ENCODE assay signal across 24 mouse cellular contexts in the genomic region with DNA sequence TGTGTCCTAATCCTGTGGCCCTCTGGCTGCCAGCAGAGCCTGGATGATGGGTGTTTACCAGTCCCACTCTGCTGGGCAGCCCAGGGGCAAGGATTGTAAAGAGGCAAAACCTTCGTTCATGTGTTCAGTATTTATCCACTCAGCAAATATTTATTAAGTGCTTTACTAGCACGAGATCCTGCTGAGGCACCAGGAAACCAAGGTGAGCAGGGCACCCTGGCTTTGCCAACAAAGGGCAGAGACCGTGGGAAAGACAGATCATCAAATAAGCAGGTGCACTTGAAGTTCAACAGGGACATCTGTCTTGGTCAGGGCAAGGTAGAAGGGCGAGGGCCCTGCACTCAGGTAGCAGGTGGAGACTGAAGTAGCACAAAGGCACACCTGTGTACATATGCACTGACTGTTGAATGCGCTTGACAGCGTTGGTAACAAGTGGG. TPM values are rescaled to one million over a fixed set of nuclear protein-coding genes. Genes with fewer than 3 reads are reported as not detected.
A peak's percentile ranks its signal among the peaks of the same experiment; 100 is the strongest.
DNase-seq lines count a peak whose midpoint lies in the region; ATAC-seq and TF ChIP-seq lines count a peak whose summit lies in the region.
"Had no signal": no experiment of that assay in that cellular context is flagged by ENCODE, and none has a peak within 500 bp of the region (broad histone marks: within the 10 kb centered on the region; RNA-seq: fewer than 3 reads in every experiment).

No protein-coding gene starts in this region.

- no peaks in the 10 kb centered on the region for H3K27me3 ChIP-seq in kidney, embryonic 14.5 days (ENCODE audit: control insufficient read depth, insufficient read depth, low read length)
- H3K27me3 ChIP-seq in lung, embryonic 15.5 days, result no peaks in the 10 kb centered on the region
- H3K27me3 ChIP-seq in lung, postnatal 0 days (replicated peaks; ENCODE audit: insufficient read depth, low read length), result no peaks in the 10 kb centered on the region
- H3K27me3 ChIP-seq in stomach, postnatal 0 days (ENCODE audit: control insufficient read depth, insufficient read depth, low read length), result no peaks in the 10 kb centered on the region
- H3K27me3 ChIP-seq: hindbrain, embryonic 13.5 days; kidney, embryonic 15.5 days had no signal

- no peaks in the 10 kb centered on the region for H3K9me3 ChIP-seq in kidney, embryonic 14.5 days (ENCODE audit: control insufficient read depth, low read length)
- no peaks in the 10 kb centered on the region for H3K9me3 ChIP-seq in lung, embryonic 15.5 days
- no peaks in the 10 kb centered on the region for H3K9me3 ChIP-seq in lung, postnatal 0 days (ENCODE audit: low read length)
- H3K9me3 ChIP-seq in stomach, postnatal 0 days (ENCODE audit: control insufficient read depth, low read length), result no peaks in the 10 kb centered on the region
- H3K9me3 ChIP-seq: embryonic facial prominence, embryonic 10.5 days; hindbrain, embryonic 13.5 days; kidney, embryonic 15.5 days had no signal

- no peak for TF ChIP-seq CTCF in lung, postnatal 0 days (IDR thresholded peaks at IDR 0.05)
- no peak for TF ChIP-seq CTCF in stomach, postnatal 0 days (IDR thresholded peaks at IDR 0.05; ENCODE audit: low read depth)

- WGBS in kidney, embryonic 14.5 days, result 92% methylated on average over 6 of the region's 6 CpGs
- WGBS in lung, embryonic 15.5 days, result 61% methylated on average over 6 of the region's 6 CpGs
- WGBS in lung, postnatal 0 days, result 58% methylated on average over 6 of the region's 6 CpGs
- 48% methylated on average over 6 of the region's 6 CpGs for WGBS in stomach, postnatal 0 days

- H3K9ac ChIP-seq in kidney, embryonic 14.5 days (ENCODE audit: low read depth, low read length), result no peak overlapping the region
- no peak overlapping the region for H3K9ac ChIP-seq in lung, embryonic 15.5 days
- no peak overlapping the region for H3K9ac ChIP-seq in lung, postnatal 0 days (replicated peaks; ENCODE audit: low read depth)
- H3K9ac ChIP-seq in stomach, postnatal 0 days (ENCODE audit: low read length), result no peak overlapping the region
- H3K9ac ChIP-seq: forebrain, postnatal 0 days; hindbrain, embryonic 13.5 days; kidney, embryonic 15.5 days had no signal

- TF ChIP-seq EP300 in lung, postnatal 0 days (IDR thresholded peaks at IDR 0.05), result no peak
- TF ChIP-seq EP300 in stomach, postnatal 0 days (optimal IDR thresholded peaks at IDR 0.05), result no peak

- ATAC-seq in kidney, embryonic 14.5 days (ENCODE audit: low FRiP score, low TSS enrichment), result no peak
- ATAC-seq in lung, embryonic 15.5 days (ENCODE audit: borderline replicate concordance, extremely low read depth, low FRiP score, low TSS enrichment), result peak; percentile 65
- ATAC-seq in lung, postnatal 0 days, result peak; percentile 68
- peak; percentile 90 for ATAC-seq in stomach, postnatal 0 days (ENCODE audit: low FRiP score, low TSS enrichment)
- ATAC-seq: activated CD4-positive, CD25-positive, alpha-beta regulatory T cell, adult 4 months; forebrain, postnatal 0 days had no signal

- no peak overlapping the region for H3K4me3 ChIP-seq in kidney, embryonic 14.5 days (ENCODE audit: low read length)
- no peak overlapping the region for H3K4me3 ChIP-seq in lung, embryonic 15.5 days
- no peak overlapping the region for H3K4me3 ChIP-seq in lung, postnatal 0 days (ENCODE audit: low read depth, low read length)
- H3K4me3 ChIP-seq in stomach, postnatal 0 days (ENCODE audit: low read depth, low read length), result no peak overlapping the region
- H3K4me3 ChIP-seq: embryonic facial prominence, embryonic 10.5 days; erythroblast, embryonic 14.5 days; heart, adult 2 months; hindbrain, embryonic 13.5 days; kidney, embryonic 15.5 days had no signal

- peak; percentile 31 to 34 for DNase-seq in kidney, adult 8-10 months
- no peak for DNase-seq in lung, postnatal 14 days
- peak; percentile 58 for DNase-seq in lung, postnatal 0 days (ENCODE audit: low spot score)
- DNase-seq in stomach, postnatal 0 days (ENCODE audit: low spot score), result peak; percentile 76
- DNase-seq in heart, postnatal 36 days, result no peak
- DNase-seq: forebrain, postnatal 0 days; heart, adult 2 months; midbrain, embryonic 14.5 days; right cerebral cortex, adult 18-20 months; spleen, adult 18-20 months had no signal

- H3K4me1 ChIP-seq in kidney, embryonic 14.5 days (ENCODE audit: control insufficient read depth, insufficient read depth, low read length), result no peaks in the 10 kb centered on the region
- no peaks in the 10 kb centered on the region for H3K4me1 ChIP-seq in lung, embryonic 15.5 days
- H3K4me1 ChIP-seq in lung, postnatal 0 days (ENCODE audit: insufficient read depth, low read depth, low read length), result no peaks in the 10 kb centered on the region
- no peaks in the 10 kb centered on the region for H3K4me1 ChIP-seq in stomach, postnatal 0 days (replicated peaks; ENCODE audit: control insufficient read depth, insufficient read depth)
- H3K4me1 ChIP-seq: kidney, embryonic 15.5 days had no signal

- intact Hi-C loops in heart, postnatal 36 days (cut with DNase I), result no loop called here

- no peak overlapping the region for H3K27ac ChIP-seq in kidney, embryonic 14.5 days (ENCODE audit: low read depth, low read length)
- H3K27ac ChIP-seq in lung, embryonic 15.5 days, result peak overlapping the region; percentile 31; the same call in 1 of the 2 replicates
- H3K27ac ChIP-seq in lung, postnatal 0 days (ENCODE audit: low read length), result no peak overlapping the region
- H3K27ac ChIP-seq in stomach, postnatal 0 days (replicated peaks), result peak overlapping the region; percentile 81
- H3K27ac ChIP-seq: embryonic facial prominence, embryonic 10.5 days; heart, adult 2 months; hindbrain, embryonic 13.5 days; kidney, embryonic 15.5 days had no signal

- no peak overlapping the region for H3K4me2 ChIP-seq in kidney, embryonic 14.5 days (replicated peaks; ENCODE audit: low read depth, low read length)
- H3K4me2 ChIP-seq in lung, embryonic 15.5 days, result no peak overlapping the region
- no peak overlapping the region for H3K4me2 ChIP-seq in lung, postnatal 0 days (replicated peaks; ENCODE audit: low read depth, low read length)
- no peak overlapping the region for H3K4me2 ChIP-seq in stomach, postnatal 0 days (replicated peaks; ENCODE audit: low read depth)
- H3K4me2 ChIP-seq: hindbrain, embryonic 13.5 days; kidney, embryonic 15.5 days had no signal

- peaks cover 44% of the 10 kb centered on the region for H3K36me3 ChIP-seq in kidney, embryonic 14.5 days (ENCODE audit: control insufficient read depth, insufficient read depth, low read length)
- H3K36me3 ChIP-seq in lung, embryonic 15.5 days, result peaks cover 20% of the 10 kb centered on the region; the same call in 1 of the 2 replicates
- H3K36me3 ChIP-seq in lung, postnatal 0 days (ENCODE audit: insufficient read depth, low read length), result 0 out of 2 replicates have a peak, but pooled peaks cover 6% of the 10 kb centered on the region
- H3K36me3 ChIP-seq in stomach, postnatal 0 days (ENCODE audit: control insufficient read depth, insufficient read depth, low read length), result 0 out of 2 replicates have a peak, but pooled peaks cover 3% of the 10 kb centered on the region

RNA-seq across cellular contexts. Expression of a gene that starts 29.0 kb away (rescaled TPM):
- polyA plus RNA-seq in kidney, embryonic 14.5 days (2014; fragmentation: Nextera tagmentation; extraction: Ambion mirVana), result 800 and 1,083 TPM in 2 replicates
- polyA plus RNA-seq in lung, embryonic 15.5 days (2015; fragmentation: Nextera tagmentation; extraction: Ambion mirVana), result 763 and 796 TPM in 2 replicates
- 723 and 783 TPM in 2 replicates for polyA plus RNA-seq in lung, postnatal 0 days (2015; fragmentation: Nextera tagmentation; extraction: Ambion mirVana)
- polyA plus RNA-seq in stomach, postnatal 0 days (2015; fragmentation: Nextera tagmentation; extraction: Ambion mirVana), result 1,477 and 1,517 TPM in 2 replicates
- 1,000 to 10,000 TPM; 1,571 to 1,600 TPM for total RNA-seq in heart, postnatal 36 days (2021)

RNA-seq across cellular contexts. Expression of a gene that starts 29.3 kb away (rescaled TPM):
- polyA plus RNA-seq in kidney, embryonic 14.5 days (2014; fragmentation: Nextera tagmentation; extraction: Ambion mirVana), result 59.8 and 77.4 TPM in 2 replicates
- polyA plus RNA-seq in lung, embryonic 15.5 days (2015; fragmentation: Nextera tagmentation; extraction: Ambion mirVana), result 70.8 and 81.4 TPM in 2 replicates
- polyA plus RNA-seq in lung, postnatal 0 days (2015; fragmentation: Nextera tagmentation; extraction: Ambion mirVana), result 63.7 and 67.2 TPM in 2 replicates
- polyA plus RNA-seq in stomach, postnatal 0 days (2015; fragmentation: Nextera tagmentation; extraction: Ambion mirVana), result 57.4 and 63.5 TPM in 2 replicates
- 10 to 100 TPM; 24.5 to 24.9 TPM for total RNA-seq in heart, postnatal 36 days (2021)

RNA-seq across cellular contexts. Expression of a gene that starts 37.6 kb away (rescaled TPM):
- polyA plus RNA-seq in kidney, embryonic 14.5 days (2014; fragmentation: Nextera tagmentation; extraction: Ambion mirVana), result 20.9 and 36.2 TPM in 2 replicates
- polyA plus RNA-seq in lung, embryonic 15.5 days (2015; fragmentation: Nextera tagmentation; extraction: Ambion mirVana), result 32.6 and 35.1 TPM in 2 replicates
- 21.7 and 25.3 TPM in 2 replicates for polyA plus RNA-seq in lung, postnatal 0 days (2015; fragmentation: Nextera tagmentation; extraction: Ambion mirVana)
- 20.2 and 21.4 TPM in 2 replicates for polyA plus RNA-seq in stomach, postnatal 0 days (2015; fragmentation: Nextera tagmentation; extraction: Ambion mirVana)
- total RNA-seq in heart, postnatal 36 days (2021), result 10 to 100 TPM; 14.9 to 15.3 TPM

RNA-seq across cellular contexts. Expression of a gene that starts 55.3 kb away (rescaled TPM):
- not detected in 2 replicates for polyA plus RNA-seq in kidney, embryonic 14.5 days (2014; fragmentation: Nextera tagmentation; extraction: Ambion mirVana)
- polyA plus RNA-seq in lung, embryonic 15.5 days (2015; fragmentation: Nextera tagmentation; extraction: Ambion mirVana), result not detected in 2 replicates
- not detected in 2 replicates for polyA plus RNA-seq in lung, postnatal 0 days (2015; fragmentation: Nextera tagmentation; extraction: Ambion mirVana)
- not detected in 2 replicates for polyA plus RNA-seq in stomach, postnatal 0 days (2015; fragmentation: Nextera tagmentation; extraction: Ambion mirVana)
- total RNA-seq in heart, postnatal 36 days (2021), result not detected
- total RNA-seq: adrenal gland, postnatal 4 days; forebrain, postnatal 0 days; gastrocnemius, adult 8-10 months; heart, adult 2 months; layer of hippocampus, postnatal 10 days; left cerebral cortex, postnatal 25 days had no signal
- polyA plus RNA-seq: activated CD4-positive, CD25-positive, alpha-beta regulatory T cell, adult 4 months; embryonic facial prominence, embryonic 10.5 days; erythroblast, embryonic 14.5 days; forebrain, postnatal 0 days; heart, adult 2 months; heart, postnatal 0 days; hindbrain, embryonic 13.5 days; kidney, embryonic 15.5 days; liver, embryonic 16.5 days; midbrain, embryonic 14.5 days; testis, adult 2 months had no signal

Comparison
In these comparisons a context has a peak if more than half of its experiments do, and no peak if none do; other contexts are left out.
1. DNase-seq: peak in kidney, adult 8-10 months (2 of 2), lung, postnatal 0 days (single experiment) and stomach, postnatal 0 days (single experiment); none in lung, postnatal 14 days (single experiment) and heart, postnatal 36 days (0 of 2).
2. H3K27ac ChIP-seq: peak in lung, embryonic 15.5 days (single experiment) and stomach, postnatal 0 days (single experiment); none in kidney, embryonic 14.5 days (single experiment) and lung, postnatal 0 days (single experiment).